In the genomic region with DNA sequence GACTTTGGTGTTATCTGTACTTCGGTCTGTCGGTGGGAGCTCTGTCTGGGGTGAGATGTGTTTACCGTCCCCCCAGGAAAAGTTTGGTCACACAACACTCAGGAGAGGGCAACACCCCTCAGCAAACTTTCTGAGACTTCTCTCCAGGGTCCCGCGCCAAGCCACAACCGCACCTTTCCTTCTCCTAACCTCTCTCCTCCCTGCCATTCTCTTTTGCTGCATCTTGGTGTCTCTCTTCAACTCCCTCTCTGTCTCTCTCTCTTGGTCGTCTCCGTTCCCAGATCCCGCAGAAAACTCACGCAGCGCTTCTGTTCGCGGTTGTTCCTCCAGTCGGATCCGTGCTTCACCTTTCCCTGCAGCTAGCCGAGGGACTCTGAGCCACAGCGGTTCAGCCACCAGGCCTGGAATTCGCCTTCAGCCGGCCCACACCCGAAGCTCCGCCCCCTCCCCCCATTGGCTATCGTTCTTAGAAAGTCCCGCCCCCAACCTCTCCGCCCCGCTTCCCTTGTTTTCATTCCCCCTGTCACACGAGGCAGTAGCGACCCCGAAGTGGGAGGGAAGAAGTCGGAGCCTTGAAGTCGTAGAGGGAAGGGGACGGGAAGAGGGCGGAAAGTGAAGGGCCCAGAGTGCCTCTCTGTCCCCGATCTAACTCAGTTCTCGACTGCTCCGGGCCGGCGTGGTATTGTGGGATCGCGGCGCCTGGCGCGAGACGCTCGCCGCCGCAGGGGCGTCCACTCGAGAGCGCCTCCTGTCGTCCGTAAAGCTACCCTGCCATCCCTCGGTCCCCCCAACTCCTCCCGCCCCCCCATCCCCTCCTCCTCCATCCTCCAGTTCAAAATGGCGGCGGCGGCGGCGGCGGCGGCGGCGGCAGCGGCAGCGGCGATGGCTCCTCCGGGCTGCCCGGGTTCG, we compare ENCODE assay signal across 8 mouse cellular contexts. TPM values are rescaled to one million over a fixed set of nuclear protein-coding genes. Genes with fewer than 3 reads are reported as not detected.
DNase-seq lines count a peak whose midpoint lies in the region; ATAC-seq and TF ChIP-seq lines count a peak whose summit lies in the region.

A gene (minus strand): TSS at position 431 of the 909 bp plus-strand sequence.
A gene (plus strand): TSS at position 823 of the 909 bp plus-strand sequence.

- H3K4me1 ChIP-seq in hindbrain, postnatal 0 days (ENCODE audit: insufficient read depth, low read length), result no peaks in the 10 kb centered on the region

- no peaks in the 10 kb centered on the region for H3K36me3 ChIP-seq in hindbrain, postnatal 0 days (ENCODE audit: insufficient read depth, low read length)

- peak; percentile 90 for ATAC-seq in common myeloid progenitor, adult 5-6 weeks (replicated peaks; ENCODE audit: low read depth, poor library complexity, severe bottlenecking)
- peak; percentile 98 for ATAC-seq in hindbrain, postnatal 0 days
- peak; percentile 80 for ATAC-seq in megakaryocyte, adult 5-6 weeks (ENCODE audit: poor library complexity, severe bottlenecking)

- no peaks in the 10 kb centered on the region for H3K27me3 ChIP-seq in hindbrain, postnatal 0 days (ENCODE audit: insufficient read depth, low read length)

- peak within 1 kb of the TSS; percentile 98 for H3K27ac ChIP-seq in gastrocnemius, adult 2 months
- H3K27ac ChIP-seq in hindbrain, postnatal 0 days, result peak within 1 kb of the TSS; percentile 99
- peak within 1 kb of the TSS; percentile 97 for H3K27ac ChIP-seq in left cerebral cortex, adult 2 months

- WGBS in hindbrain, postnatal 0 days, result under 1% methylated on average over 50 of the region's 68 CpGs

- no peaks in the 10 kb centered on the region for H3K9me3 ChIP-seq in hindbrain, postnatal 0 days (ENCODE audit: low read length)

- peak within 1 kb of the TSS; percentile 86 for H3K4me3 ChIP-seq in gastrocnemius, adult 2 months
- peak within 1 kb of the TSS; percentile 91 for H3K4me3 ChIP-seq in hindbrain, postnatal 0 days (ENCODE audit: low read length)
- peak within 1 kb of the TSS; percentile 65 for H3K4me3 ChIP-seq in left cerebral cortex, adult 2 months

- TF ChIP-seq CTCF in gastrocnemius, adult 2 months (IDR thresholded peaks at IDR 0.05), result peak; percentile 83
- peak; percentile 74 for TF ChIP-seq CTCF in hindbrain, postnatal 0 days (IDR thresholded peaks at IDR 0.05; ENCODE audit: low read depth)
- peak; percentile 86 for TF ChIP-seq CTCF in left cerebral cortex, adult 2 months (IDR thresholded peaks at IDR 0.05)

- intact Hi-C loops in gastrocnemius, adult 2 months (cut with DNase I), result loop anchor here (1.0 to 5.0 kb wide), 5 partner anchors 73 to 155 kb away; a partner anchor contains a TSS
- intact Hi-C loops in left cerebral cortex, adult 2 months (cut with DNase I), result loop anchor here (1.0 to 10.0 kb wide), 4 partner anchors 99 to 395 kb away; a partner anchor contains a TSS

- peak; percentile 99 for DNase-seq in ZHBTc4 (ENCODE audit: low read depth, low spot score)
- peak; percentile 97 for DNase-seq in gastrocnemius, adult 2 months
- peak; percentile 97 for DNase-seq in hindbrain, postnatal 0 days (ENCODE audit: low spot score)
- peak; percentile 91 to 94 for DNase-seq in left cerebral cortex, adult 2 months (ENCODE audit: extremely low spot score in 1 of 2, low spot score in 2 of 2)
- peak; percentile 93 for DNase-seq in right cerebral cortex, adult 2 months (ENCODE audit: low spot score in 2 of 2)
- peak; percentile 94 for DNase-seq in urinary bladder, postnatal 14 days (ENCODE audit: low spot score)

- peak within 1 kb of the TSS; percentile 100 for H3K9ac ChIP-seq in hindbrain, postnatal 0 days (replicated peaks; ENCODE audit: low read length)

- peak within 1 kb of the TSS; percentile 77 for H3K4me2 ChIP-seq in hindbrain, postnatal 0 days (ENCODE audit: low read depth, low read length)

RNA-seq across cellular contexts. Expression of the first gene that starts in this region (rescaled TPM):
- total RNA-seq in common myeloid progenitor, adult 5-6 weeks (2017), result 37.2 and 50.3 TPM in 2 replicates
- 100 to 1,000 TPM; 113 to 130 TPM for total RNA-seq in gastrocnemius, adult 2 months (2021)
- total RNA-seq in hindbrain, postnatal 0 days (2014; rRNA removed), result 9.4 and 17.4 TPM in 2 replicates
- polyA plus RNA-seq in hindbrain, postnatal 0 days (2015; fragmentation: Nextera tagmentation; extraction: Ambion mirVana), result 61.8 and 67.2 TPM in 2 replicates
- total RNA-seq in left cerebral cortex, adult 2 months (2021), result 10 to 100 TPM; 32.2 to 32.3 TPM
- total RNA-seq in megakaryocyte, adult 5-6 weeks (2015), result 16.3 and 17.6 TPM in 2 replicates
- total RNA-seq in megakaryocyte, adult 5-6 weeks (2017), result 22.9 and 23.9 TPM in 2 replicates

RNA-seq across cellular contexts. Expression of the second gene that starts in this region (rescaled TPM):
- total RNA-seq in common myeloid progenitor, adult 5-6 weeks (2017), result 48.5 and 54.9 TPM in 2 replicates
- total RNA-seq in gastrocnemius, adult 2 months (2021), result 10 to 100 TPM; 14.1 to 16.0 TPM
- total RNA-seq in hindbrain, postnatal 0 days (2014; rRNA removed), result 16.7 and 18.2 TPM in 2 replicates
- 26.3 and 27.6 TPM in 2 replicates for polyA plus RNA-seq in hindbrain, postnatal 0 days (2015; fragmentation: Nextera tagmentation; extraction: Ambion mirVana)
- 10 to 100 TPM; 44.8 to 49.2 TPM for total RNA-seq in left cerebral cortex, adult 2 months (2021)
- total RNA-seq in megakaryocyte, adult 5-6 weeks (2015), result 23.0 and 25.5 TPM in 2 replicates
- total RNA-seq in megakaryocyte, adult 5-6 weeks (2017), result 28.6 and 36.5 TPM in 2 replicates

Comparison
In these comparisons a context has a peak if more than half of its experiments do, and no peak if none do; other contexts are left out.
1. Peak in every context shown above with its lines: DNase-seq, ATAC-seq, H3K4me3 ChIP-seq and H3K27ac ChIP-seq.